Mouse (Mus musculus) brain, embryonic 14.5 days (tissue): ENCODE measurements around the gene Mxra8.

Source experiments
- CTCF ChIP-seq: fragments of 200-500 bp; IDR thresholded peaks from 2 replicates; pipeline ENCODE4 v1.5.1; 2012; ENCODE audit warnings: inconsistent platforms, mild to moderate bottlenecking, moderate library complexity, borderline replicate concordance; ENCODE audit not compliant: insufficient read depth, insufficient read length; ENCODE audit errors: extremely low read depth
- POLR2A ChIP-seq: fragments of 200-500 bp; IDR thresholded peaks from 2 replicates; pipeline ENCODE4 v1.6.1; 2012; ENCODE audit warnings: mild to moderate bottlenecking, inconsistent platforms, borderline replicate concordance; ENCODE audit not compliant: poor library complexity, insufficient read depth, insufficient read length, severe bottlenecking; ENCODE audit errors: extremely low read depth

DNA sequence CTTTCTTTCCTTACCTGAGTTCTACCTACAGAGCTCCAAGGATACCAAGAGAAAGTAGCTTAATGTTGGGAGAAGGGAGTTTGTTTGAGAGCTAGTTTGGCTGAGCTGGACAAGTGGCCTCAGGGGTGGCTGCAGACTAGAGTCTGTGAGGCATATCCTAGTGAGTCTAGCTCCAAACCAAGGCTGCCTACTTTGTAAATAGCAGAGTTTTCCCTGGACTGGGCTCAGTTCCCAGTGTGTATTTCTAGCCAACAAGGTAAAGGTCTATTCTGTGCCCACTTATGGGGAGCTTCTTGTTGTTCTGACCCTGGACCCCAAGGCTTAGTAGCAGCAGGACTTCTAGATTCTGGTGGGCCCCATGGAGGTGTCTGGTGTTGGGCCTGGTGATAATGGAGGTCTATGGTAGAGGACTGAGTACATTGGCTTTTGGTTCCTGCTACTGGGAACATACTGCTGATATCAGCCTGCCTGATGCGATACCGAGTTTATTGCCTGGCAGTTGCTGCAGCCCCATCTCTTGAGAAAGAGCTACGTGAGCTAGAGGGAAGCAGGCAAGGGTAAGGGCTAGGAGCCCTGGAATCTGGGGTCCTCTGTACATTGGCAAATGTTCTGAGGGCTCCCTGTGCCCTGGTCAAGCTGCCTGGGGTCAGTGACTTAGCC lies 10.4 kb downstream of the Mxra8 start:
- TF ChIP-seq CTCF (no peak), POLR2A (no peak)
